Mouse (Mus musculus): ENCODE data around the gene Daam2.

The Daam2 gene

GRCm38 (mm10) chr17:49531661-49532060 lies 32.5 kb downstream of the Daam2 start:
- DNase-seq (ENCODE audit: low spot score) = no peak

- peak; percentile 45 for DNase-seq (ENCODE audit: low spot score)
Observed at GRCm38 (mm10) chr17:49530215-49530614, 33.9 kb downstream of the Daam2 start.

DNA sequence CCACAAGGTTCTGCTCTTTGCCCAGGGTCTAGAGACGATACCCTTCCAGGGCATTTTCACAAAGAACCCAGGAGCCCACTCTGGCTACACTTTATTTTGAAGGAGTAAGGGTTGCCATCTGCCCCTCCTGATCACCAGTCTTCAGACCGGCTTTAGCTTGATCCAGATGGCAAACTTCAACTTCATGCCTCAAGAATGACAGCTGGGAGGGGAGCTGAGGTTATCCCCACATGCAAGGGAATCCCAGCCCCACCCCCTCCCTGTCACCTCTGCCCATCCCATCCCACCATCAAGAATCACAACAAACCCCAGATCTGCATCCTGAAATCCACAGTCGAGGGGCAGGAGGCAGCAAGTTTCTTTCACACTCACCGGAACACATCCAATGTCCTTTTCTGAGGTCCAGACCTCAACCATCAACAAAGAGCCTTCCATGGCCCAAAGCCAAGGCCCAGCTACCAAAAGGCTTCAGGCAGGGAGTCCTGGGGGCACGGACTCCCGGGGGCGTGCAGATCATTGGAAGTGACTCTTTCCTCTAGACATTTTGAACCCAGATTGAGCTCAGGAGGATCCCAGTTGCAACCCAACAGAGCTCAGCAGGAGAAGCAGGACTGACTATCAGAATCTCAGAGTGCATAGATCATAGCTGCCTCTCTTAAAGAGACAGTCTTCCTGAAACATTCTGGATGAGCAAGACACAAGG lies 35.5 kb downstream of the Daam2 start:
- no peak for DNase-seq (ENCODE audit: low spot score)

DNA sequence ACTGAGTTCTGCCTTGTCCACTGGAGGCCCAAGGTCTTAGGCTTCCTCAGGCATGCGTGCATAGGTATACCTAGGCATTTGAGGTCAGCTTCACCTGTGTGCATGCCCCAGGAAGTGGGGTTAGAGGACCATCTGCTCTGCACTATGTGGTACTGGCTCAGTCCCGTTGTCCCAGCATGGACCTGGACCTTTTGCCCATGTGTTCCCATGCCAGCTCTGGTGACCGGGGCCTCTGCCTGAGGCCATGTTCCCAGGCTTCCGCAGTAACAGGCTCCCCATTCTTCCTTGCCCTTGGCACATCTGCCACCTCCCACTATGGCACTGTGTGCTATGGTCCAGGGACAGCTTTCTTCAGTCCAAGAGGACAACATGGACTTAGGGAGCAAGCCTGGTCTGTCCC lies 36.1 kb downstream of the Daam2 start:
- no peak for DNase-seq (ENCODE audit: low spot score)

DNA sequence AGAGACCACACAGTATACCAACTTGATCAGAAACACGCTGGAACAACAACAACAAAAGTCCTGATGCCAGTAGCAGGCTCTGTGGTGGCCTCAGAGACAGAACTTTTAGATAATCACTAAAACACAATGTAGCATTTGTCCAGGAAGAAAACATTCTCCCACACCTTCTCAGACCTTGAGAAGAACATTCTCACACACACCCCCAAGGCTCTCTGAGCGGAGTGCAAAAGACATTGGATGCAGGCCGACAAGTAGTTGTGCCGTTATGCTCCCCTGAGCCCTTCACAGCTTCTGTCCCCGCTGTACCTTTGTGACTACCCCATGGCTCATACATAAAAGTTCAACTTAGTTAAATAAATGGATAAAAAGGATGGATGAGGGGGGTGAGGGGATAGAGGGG lies 37.6 kb downstream of the Daam2 start:
- DNase-seq (ENCODE audit: low spot score) = no peak

DNA sequence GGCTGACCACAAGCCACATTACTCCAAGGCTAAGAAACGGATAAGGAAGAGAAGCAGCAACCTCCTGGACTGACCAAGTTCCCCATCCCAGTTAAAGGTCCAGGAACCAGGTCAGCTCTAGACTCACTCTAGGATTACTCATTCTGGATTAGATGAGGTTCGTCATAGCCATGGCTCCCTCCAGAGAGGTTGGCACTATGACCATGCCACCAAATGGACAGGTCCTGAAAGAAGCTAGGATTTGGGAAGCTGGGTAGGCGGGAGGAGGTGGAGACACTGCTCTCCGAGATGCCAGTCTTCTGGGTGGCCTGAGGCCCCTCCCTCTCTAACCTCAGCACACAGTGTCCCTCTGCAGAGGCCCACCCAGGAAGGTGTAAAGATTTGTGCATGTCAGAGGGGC lies 38.2 kb downstream of the Daam2 start:
- no peak for DNase-seq (ENCODE audit: low spot score)

DNA sequence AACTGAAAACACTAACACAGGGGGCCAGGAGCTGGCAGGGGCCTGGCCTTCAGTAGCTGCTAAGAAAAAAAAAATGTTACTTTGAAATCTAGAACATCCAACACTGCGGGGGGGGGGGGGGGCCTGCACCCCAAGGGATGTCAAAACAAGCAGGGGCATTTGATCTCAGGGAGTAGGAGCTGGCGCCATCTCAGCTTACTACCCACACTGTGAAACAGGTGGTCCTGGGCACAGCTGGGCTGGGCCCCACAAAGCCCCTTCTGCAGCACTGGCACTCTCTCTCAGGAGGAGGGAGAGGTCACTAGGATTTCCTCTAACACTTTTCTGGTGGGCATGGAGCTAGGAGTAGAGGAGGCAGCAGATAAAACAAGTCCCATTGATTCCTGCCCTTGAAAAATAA lies 39.6 kb downstream of the Daam2 start:
- DNase-seq (ENCODE audit: low spot score) = no peak

GRCm38 (mm10) chr17:49522435-49522834 lies 41.7 kb downstream of the Daam2 start:
- DNase-seq (ENCODE audit: low spot score) = no peak

GRCm38 (mm10) chr17:49522002-49522401 lies 42.1 kb downstream of the Daam2 start:
- DNase-seq (ENCODE audit: low spot score) = no peak

DNA sequence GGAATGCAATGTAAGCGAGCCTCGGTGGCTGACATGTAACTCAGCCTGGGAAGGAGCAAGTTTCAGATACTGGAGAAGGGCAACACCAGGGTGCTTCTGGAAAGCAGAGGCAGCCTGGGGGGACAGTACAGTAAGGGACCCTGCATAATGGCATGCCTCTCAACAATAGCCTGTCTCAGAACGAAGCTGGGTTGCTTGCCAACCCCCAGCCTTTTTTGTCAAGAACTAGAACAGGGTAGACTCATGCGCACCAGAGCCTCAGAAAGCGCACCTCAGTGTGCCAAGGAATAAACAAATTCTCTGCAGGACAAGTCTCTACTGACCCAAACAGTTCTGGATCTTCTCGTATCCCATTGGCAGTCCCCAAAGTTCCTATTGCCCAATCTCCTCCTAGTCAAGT lies 43.5 kb downstream of the Daam2 start:
- DNase-seq (ENCODE audit: low spot score) = no peak

GRCm38 (mm10) chr17:49519576-49520247 lies 44.4 kb downstream of the Daam2 start:
- DNase-seq (ENCODE audit: low spot score) = no peak

DNA sequence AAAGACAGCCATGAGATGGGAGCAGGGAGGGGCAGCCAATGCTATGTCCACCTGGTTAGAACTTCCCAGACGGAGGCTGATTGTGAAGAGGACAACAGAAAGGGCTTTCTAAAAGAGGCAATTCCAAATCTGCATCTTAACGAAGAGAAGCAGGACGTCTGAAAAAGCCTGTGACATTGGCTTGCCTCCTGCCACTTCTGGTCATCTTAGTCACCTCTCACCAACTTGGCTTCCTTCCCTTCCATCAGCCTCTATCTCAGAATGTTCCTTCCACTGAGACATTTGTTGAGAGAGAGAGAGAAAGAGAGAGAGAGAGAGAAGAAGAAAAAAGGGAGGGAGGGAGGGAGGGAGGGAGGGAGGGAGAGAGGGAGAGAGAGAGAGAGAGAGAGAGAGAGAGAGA lies 47.1 kb downstream of the Daam2 start:
- no peak for DNase-seq (ENCODE audit: low spot score)

- no peak for DNase-seq (ENCODE audit: low spot score)
Observed at GRCm38 (mm10) chr17:49515678-49516077, 48.5 kb downstream of the Daam2 start.

DNA sequence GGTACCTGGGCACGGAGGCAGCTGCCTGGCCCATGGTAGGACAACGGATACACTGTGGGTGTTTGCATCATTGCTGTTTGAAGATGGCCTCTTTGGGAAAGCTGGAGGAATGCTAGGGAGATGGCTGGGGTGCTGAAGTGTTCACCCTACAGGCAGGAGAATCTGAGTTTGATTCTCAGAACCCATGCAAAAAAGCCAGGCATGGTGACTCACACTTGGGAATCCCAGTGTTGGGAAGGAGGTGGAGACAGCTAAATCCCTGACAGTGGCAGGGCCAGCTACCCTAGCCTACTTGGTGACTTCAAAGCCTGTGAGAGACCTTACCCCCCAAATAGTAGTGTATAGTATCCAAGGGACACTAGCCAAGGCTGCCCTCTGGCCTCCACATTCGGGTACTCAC lies 49.0 kb downstream of the Daam2 start:
- no peak for DNase-seq (ENCODE audit: low spot score)

DNA sequence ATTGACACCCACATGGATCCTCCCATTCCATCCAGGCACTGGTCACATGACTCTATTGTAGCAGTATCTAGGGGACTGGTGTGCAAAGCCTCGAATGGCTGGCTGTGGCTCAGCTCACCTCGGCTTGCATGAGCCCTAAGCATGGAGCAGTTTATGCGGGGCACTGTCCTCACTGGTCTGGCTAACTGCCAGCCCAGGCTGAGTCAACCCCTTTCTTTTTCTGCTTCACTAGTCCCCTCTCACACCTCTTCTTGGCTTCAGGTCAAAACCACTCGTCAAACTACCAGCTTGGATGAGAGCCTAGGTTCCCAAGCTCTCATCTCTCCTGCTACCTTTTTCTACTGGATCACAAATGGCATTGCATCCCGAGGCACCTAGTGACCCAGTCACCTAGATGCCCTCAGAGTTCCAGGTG lies 51.5 kb downstream of the Daam2 start:
- DNase-seq (ENCODE audit: low spot score) = peak; percentile 80

DNA sequence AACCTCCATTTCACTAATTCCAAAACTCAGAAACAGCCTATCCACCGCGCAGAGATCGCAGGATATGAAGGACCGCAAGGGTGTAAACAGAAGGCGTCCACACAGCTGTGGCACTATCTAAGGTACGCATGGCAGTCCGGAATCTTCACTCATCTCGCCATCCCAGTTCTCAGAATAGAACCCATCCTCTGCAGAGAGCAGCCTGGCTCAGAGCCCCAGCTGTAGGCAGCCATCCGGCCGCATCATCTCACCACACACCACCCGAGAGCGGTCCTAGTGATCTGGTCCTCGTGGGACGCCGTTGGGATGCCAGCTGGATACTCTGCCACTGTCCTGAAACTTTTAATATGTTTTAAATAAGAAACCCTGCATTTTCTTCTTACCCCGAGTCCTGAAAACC lies 54.7 kb downstream of the Daam2 start:
- DNase-seq (ENCODE audit: low spot score) = no peak

- no peak for DNase-seq (ENCODE audit: low spot score)
Observed at GRCm38 (mm10) chr17:49503246-49503900, 60.8 kb downstream of the Daam2 start.

DNA sequence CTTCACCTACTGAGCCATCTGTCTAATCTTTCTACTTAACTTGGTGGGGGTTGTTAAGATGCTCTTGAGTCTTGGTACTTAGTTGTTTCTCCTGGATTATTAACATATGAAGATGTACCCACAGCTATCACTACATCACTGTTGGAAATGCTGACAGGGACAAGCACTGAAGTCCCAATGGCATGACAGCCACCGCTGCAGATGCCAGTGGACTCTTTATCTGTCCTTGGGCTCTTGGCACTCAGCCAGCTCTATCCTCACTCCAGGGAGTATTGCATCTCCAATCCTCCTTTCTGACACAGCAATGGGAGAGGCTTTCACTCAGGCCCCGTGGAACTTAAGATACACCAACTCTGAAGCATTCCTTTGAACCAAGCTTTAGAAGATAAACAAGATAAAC lies 63.9 kb downstream of the Daam2 start:
- DNase-seq (ENCODE audit: low spot score) = peak; percentile 48

DNA sequence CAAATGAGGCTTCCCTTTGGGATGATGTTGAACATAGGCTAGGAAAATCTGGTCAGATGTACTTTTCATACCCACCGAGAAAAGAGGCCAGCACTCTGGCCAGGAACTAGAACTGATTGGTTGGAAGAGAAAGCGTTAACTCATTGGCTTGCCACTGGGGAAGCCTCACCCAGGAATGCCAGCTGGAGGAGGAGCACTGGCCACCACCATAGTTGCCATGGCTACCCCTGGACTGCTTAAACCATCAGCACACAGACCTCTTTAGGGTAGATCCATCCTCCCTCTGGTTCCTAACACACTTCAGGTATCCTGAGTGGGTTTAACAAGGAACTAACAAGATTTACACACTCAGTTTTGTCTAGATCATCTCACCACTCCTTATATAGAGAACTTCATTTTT lies 64.5 kb downstream of the Daam2 start:
- DNase-seq (ENCODE audit: low spot score) = no peak

DNA sequence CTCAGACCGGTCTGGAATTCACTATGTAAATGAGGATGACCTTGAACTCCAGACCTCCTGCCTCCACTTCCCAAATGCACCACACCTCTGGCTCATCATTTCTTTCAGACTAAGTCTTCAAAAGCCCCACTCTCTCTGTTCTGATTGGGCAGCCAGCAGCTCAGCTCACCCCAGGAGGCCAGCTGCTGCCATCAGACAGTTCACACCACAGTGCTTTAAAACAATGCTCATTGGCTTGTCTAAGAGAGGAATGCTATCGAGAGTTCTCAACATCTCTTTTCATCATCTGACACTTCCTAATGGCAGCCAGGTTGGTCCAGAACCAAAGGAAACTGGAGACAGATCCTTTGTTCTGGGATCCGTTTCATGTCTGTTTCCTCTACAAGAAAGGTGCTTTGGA lies 66.0 kb downstream of the Daam2 start:
- DNase-seq (ENCODE audit: low spot score) = no peak

DNA sequence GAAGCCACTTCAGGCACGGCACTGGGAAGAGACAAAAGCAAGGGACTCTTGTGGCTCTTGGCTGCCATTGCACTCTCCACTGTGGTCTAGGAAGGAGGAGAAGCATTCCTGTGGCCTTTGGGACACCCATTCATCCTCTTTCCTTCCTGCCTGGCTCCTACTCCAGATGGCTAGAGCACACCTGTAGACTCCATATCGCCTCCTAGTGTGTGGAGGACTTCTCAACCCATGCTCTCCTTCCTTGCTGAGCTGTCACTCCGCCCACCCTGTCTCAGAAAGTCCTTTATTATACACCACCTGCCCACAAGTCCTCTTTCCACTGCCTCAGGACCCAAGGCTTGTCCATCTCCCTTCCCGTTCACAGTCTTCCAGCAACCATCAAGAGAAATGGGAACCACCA lies 70.9 kb downstream of the Daam2 start:
- DNase-seq (ENCODE audit: low spot score) = no peak

DNA sequence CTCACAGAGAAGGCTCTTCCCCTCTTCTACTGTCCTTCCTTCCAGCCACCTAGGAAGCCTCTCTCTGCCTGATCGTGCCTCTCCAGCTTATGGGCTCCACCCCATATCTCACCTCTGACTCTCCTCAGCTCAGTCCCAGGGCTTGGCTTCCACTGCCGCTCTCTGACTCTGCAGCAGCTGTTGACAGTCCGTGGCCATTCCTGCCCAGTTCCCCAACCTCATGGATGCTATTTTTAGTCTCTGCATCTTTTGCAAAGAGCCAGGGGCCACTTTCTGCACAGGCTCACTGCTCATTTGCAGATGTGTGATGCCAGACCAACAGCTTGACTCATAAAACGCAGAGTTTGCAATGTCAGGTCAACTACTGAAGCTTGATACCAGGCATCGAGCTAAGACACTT lies 75.0 kb downstream of the Daam2 start:
- DNase-seq (ENCODE audit: low spot score) = no peak

DNA sequence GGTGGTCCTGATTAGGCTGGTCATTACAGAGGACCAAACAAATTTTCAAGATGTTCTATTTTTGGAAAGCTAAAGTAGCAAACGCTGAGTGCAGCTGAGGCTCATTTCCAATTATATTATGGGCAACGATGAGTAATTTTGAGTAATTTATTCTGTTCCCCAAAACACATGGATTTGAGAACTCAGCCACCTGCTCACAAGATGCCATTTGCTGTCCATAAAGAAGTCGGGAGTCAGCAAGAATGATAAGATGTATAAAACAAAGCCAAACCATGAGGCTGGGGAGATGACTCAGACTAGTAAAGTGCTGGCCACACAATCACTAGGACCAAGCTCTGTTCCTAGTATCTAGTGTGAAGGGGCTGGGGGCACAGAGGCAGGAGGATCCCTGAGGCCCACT lies 79.7 kb downstream of the Daam2 start:
- no peak for DNase-seq (ENCODE audit: low spot score)

DNA sequence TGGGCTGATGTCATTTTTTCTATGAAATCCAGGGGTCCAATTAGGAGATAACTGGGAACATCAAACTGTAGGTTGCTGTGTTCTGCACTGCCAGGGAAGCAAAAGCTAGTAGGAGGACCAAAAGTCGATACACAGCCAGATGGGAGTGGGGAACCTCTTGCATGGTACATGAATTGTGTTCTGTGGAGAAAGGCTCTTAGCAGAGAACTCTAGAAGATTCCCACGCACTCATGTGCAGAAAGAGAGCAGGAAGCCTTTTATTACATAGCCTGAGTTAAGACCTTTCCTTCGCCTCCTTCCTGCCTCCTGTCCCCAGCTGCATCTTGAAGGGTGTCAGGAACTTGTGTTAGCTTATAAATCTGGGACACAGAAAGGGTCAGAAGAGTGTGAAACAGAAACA lies 82.3 kb downstream of the Daam2 start:
- DNase-seq (ENCODE audit: low spot score) = no peak
